Mouse (Mus musculus): ENCODE measurements at regions not wholly inside any gene's neighbourhood (a gene's known extent, or its start where the extent isn't known, plus 50 kb on each side); places are given as distances from the start of the nearest gene placed in this dataset.

DNA sequence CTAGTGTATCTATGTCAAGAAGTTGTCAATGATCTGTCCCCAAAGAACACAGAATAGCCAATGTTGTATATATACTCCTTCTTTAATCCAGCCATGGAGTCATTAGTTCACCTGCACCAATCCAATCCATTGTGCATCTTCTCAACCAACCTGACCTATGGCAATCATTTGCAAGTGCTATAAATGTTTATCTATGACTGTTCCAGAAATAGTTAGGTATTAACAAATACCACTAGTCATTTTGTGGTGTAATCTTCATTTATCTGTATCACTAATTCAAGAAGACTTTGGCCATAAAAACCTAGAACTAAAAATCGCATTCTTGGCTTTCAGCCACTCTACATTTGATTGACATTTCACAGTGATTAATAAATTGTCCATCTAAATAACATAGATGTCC lies 430.6 kb upstream of the Ubash3b start:
- TF ChIP-seq CTCF (IDR thresholded peaks at IDR 0.05; ENCODE audit: borderline replicate concordance, control insufficient read depth, extremely low read depth, insufficient read depth, low read length, poor library complexity) (no peak), POLR2A (IDR thresholded peaks at IDR 0.05; ENCODE audit: control insufficient read depth, extremely low read depth, insufficient read depth, low read length, poor library complexity) (no peak)
